Mouse (Mus musculus): ENCODE measurements at regions not wholly inside any gene's neighbourhood (a gene's known extent, or its start where the extent isn't known, plus 50 kb on each side); places are given as distances from the start of the nearest gene placed in this dataset.

DNA sequence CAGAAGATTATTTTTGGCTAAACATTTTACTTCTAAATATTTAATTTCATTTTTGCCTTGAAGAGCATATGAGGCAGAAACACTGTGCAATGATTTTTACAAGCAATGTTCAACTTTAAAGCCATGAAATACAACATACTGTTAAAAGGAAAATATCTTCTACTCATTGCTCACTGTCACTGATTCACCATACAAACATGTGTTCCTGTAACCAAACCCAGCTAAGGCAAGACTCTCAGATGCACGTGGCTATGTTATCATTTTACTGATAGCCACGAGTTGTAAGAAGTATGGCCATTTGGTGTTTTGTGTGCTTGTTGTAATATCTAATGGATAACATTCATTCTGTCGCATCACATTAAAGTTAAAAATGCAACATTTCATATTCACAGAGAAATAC is 287.3 kb upstream of the Adamts5 start:
- no peak for TF ChIP-seq MAFK (IDR thresholded peaks at IDR 0.05; ENCODE audit: insufficient read depth, low read depth, low read length)
- no peak for TF ChIP-seq ZNF384 (IDR thresholded peaks at IDR 0.05; ENCODE audit: low read depth, low read length)
- TF ChIP-seq CHD2 (IDR thresholded peaks at IDR 0.05; ENCODE audit: low read depth, low read length), result no peak
- TF ChIP-seq HCFC1 (IDR thresholded peaks at IDR 0.05; ENCODE audit: borderline replicate concordance, insufficient read depth, low read length), result no peak

Data from ES-E14 (cell line).